In the genomic region with DNA sequence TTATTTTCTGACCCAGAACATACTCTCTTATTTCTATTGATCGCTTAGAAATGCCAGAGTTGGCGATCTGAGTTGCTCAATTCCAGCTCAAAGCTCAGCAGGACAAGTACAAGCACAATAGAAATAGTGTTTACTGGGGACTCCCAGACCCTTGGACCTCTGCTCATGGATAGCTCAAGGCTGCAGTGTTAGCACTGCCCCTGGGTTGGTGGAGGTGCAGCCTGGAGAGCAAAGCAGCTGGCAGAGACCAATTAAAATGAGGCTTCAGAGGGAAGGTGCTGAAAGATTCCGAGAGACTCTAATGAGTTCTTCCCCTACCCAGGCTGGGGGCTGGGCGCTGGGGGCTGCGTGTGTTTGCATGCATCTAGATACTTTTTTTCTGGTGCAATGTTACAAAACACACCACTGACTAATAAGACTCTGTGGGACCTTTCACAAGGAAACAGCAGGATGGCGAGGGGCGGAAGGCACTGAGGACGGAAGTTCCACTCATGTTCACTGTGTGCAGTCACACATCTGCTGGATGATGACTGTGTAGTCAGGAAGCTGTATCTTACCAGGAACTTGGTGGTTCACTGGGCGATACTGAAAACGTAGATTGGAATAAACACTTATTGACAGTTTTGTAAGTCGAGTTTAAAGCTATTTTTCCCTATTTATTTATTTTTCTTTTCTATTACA, we compare ENCODE assay signal across 13 mouse cellular contexts.
DNase-seq lines count a peak whose midpoint lies in the region; ATAC-seq and TF ChIP-seq lines count a peak whose summit lies in the region.
"Had no signal": no experiment of that assay in that cellular context is flagged by ENCODE, and none has a peak within 500 bp of the region (broad histone marks: within the 10 kb centered on the region; RNA-seq: fewer than 3 reads in every experiment).

No protein-coding gene starts in this region.

- peak; percentile 66 for DNase-seq in forebrain, embryonic 11.5 days (ENCODE audit: low spot score)
- DNase-seq in brain, embryonic 14.5 days (ENCODE audit: low read depth) = peak; percentile 65
- DNase-seq in liver, postnatal 0 days = peak; percentile 31
- no peak for DNase-seq in kidney, postnatal 14 days
- no peak for DNase-seq in frontal cortex, postnatal 10 days (ENCODE audit: low spot score in 2 of 2)
- DNase-seq in right cerebral cortex, postnatal 4 days = no peak
- DNase-seq: adrenal gland, postnatal 14 days; cerebellum, adult 2 months; heart, postnatal 4 days had no signal

- no peak overlapping the region for H3K9ac ChIP-seq in forebrain, embryonic 11.5 days (ENCODE audit: low read length)
- no peak overlapping the region for H3K9ac ChIP-seq in forebrain, embryonic 15.5 days (replicated peaks)
- H3K9ac ChIP-seq in hindbrain, embryonic 16.5 days (ENCODE audit: low read depth, low read length) = no peak overlapping the region
- no peak overlapping the region for H3K9ac ChIP-seq in liver, postnatal 0 days (replicated peaks)
- H3K9ac ChIP-seq: neural tube, embryonic 15.5 days had no signal

- no peak for TF ChIP-seq CTCF in brain, embryonic 14.5 days (IDR thresholded peaks at IDR 0.05; ENCODE audit: borderline replicate concordance, extremely low read depth, insufficient read depth, insufficient read length)
- no peak for TF ChIP-seq CTCF in liver, postnatal 0 days (IDR thresholded peaks at IDR 0.05; ENCODE audit: low read depth)

- H3K9me3 ChIP-seq in forebrain, embryonic 11.5 days (ENCODE audit: control insufficient read depth, low read length) = no peaks in the 10 kb centered on the region
- no peaks in the 10 kb centered on the region for H3K9me3 ChIP-seq in forebrain, embryonic 15.5 days
- H3K9me3 ChIP-seq in hindbrain, embryonic 16.5 days (ENCODE audit: control insufficient read depth, low read length) = no peaks in the 10 kb centered on the region
- no peaks in the 10 kb centered on the region for H3K9me3 ChIP-seq in liver, postnatal 0 days (ENCODE audit: low read length)
- H3K9me3 ChIP-seq: neural tube, embryonic 15.5 days had no signal

- H3K27ac ChIP-seq in forebrain, embryonic 11.5 days (ENCODE audit: low read depth, low read length) = 0 out of 2 replicates have a peak overlapping the region, but pooled peaks have one; percentile 32
- no peak overlapping the region for H3K27ac ChIP-seq in forebrain, embryonic 15.5 days (replicated peaks)
- H3K27ac ChIP-seq in hindbrain, embryonic 16.5 days (ENCODE audit: low read depth, low read length) = no peak overlapping the region
- peak overlapping the region; percentile 44 for H3K27ac ChIP-seq in liver, postnatal 0 days (ENCODE audit: low read depth)
- H3K27ac ChIP-seq: kidney, postnatal 0 days; neural tube, embryonic 15.5 days had no signal

- no peak; the same call in 1 of the 2 replicates for TF ChIP-seq EP300 in liver, postnatal 0 days (IDR thresholded peaks at IDR 0.05; ENCODE audit: low read depth)

- H3K36me3 ChIP-seq in forebrain, embryonic 11.5 days (ENCODE audit: control insufficient read depth, insufficient read depth, low read length) = no peaks in the 10 kb centered on the region
- H3K36me3 ChIP-seq in forebrain, embryonic 15.5 days = no peaks in the 10 kb centered on the region
- no peaks in the 10 kb centered on the region for H3K36me3 ChIP-seq in hindbrain, embryonic 16.5 days (ENCODE audit: control insufficient read depth, insufficient read depth, low read length)
- no peaks in the 10 kb centered on the region for H3K36me3 ChIP-seq in liver, postnatal 0 days (replicated peaks; ENCODE audit: insufficient read depth, low read length)
- H3K36me3 ChIP-seq: neural tube, embryonic 15.5 days had no signal

- ATAC-seq in forebrain, embryonic 11.5 days (replicated peaks; ENCODE audit: low FRiP score) = peak; percentile 71
- ATAC-seq in forebrain, embryonic 15.5 days (replicated peaks) = no peak
- ATAC-seq in hindbrain, embryonic 16.5 days = 0 out of 2 replicates have a peak, but pooled peaks have one; percentile 44
- ATAC-seq in liver, postnatal 0 days = peak; percentile 91

- H3K4me1 ChIP-seq in forebrain, embryonic 11.5 days (replicated peaks; ENCODE audit: control insufficient read depth, insufficient read depth, low read length) = peaks cover 17% of the 10 kb centered on the region
- H3K4me1 ChIP-seq in forebrain, embryonic 15.5 days = peaks cover 26% of the 10 kb centered on the region
- peaks cover 4% of the 10 kb centered on the region; the same call in 1 of the 2 replicates for H3K4me1 ChIP-seq in hindbrain, embryonic 16.5 days (ENCODE audit: control insufficient read depth, insufficient read depth, low read depth, low read length)
- peaks cover 25% of the 10 kb centered on the region for H3K4me1 ChIP-seq in liver, postnatal 0 days (ENCODE audit: insufficient read depth)

- WGBS in forebrain, embryonic 11.5 days = 50% methylated on average over 11 of the region's 11 CpGs
- WGBS in forebrain, embryonic 15.5 days = 39% methylated on average over 11 of the region's 11 CpGs
- WGBS in hindbrain, embryonic 16.5 days = 51% methylated on average over 11 of the region's 11 CpGs
- 28% methylated on average over 11 of the region's 11 CpGs for whole genome bisulfite sequencing in liver, postnatal 0 days (ENCODE audit: insufficient replicate concordance)

- no peaks in the 10 kb centered on the region for H3K27me3 ChIP-seq in forebrain, embryonic 11.5 days (ENCODE audit: control insufficient read depth, insufficient read depth, low read length)
- no peaks in the 10 kb centered on the region for H3K27me3 ChIP-seq in forebrain, embryonic 15.5 days
- H3K27me3 ChIP-seq in hindbrain, embryonic 16.5 days (replicated peaks; ENCODE audit: control insufficient read depth, insufficient read depth, low read length) = no peaks in the 10 kb centered on the region
- no peaks in the 10 kb centered on the region for H3K27me3 ChIP-seq in liver, postnatal 0 days (ENCODE audit: insufficient read depth, low read length)
- H3K27me3 ChIP-seq: neural tube, embryonic 15.5 days had no signal

- no peak overlapping the region for H3K4me3 ChIP-seq in forebrain, embryonic 11.5 days (ENCODE audit: low read depth, low read length)
- H3K4me3 ChIP-seq in forebrain, embryonic 15.5 days = no peak overlapping the region
- H3K4me3 ChIP-seq in hindbrain, embryonic 16.5 days (ENCODE audit: low read length) = no peak overlapping the region
- H3K4me3 ChIP-seq in liver, postnatal 0 days (ENCODE audit: low read depth, low read length) = no peak overlapping the region
- H3K4me3 ChIP-seq: neural tube, embryonic 15.5 days had no signal

- H3K4me2 ChIP-seq in forebrain, embryonic 11.5 days (ENCODE audit: low read depth, low read length, severe bottlenecking) = no peak overlapping the region
- H3K4me2 ChIP-seq in forebrain, embryonic 15.5 days (replicated peaks) = no peak overlapping the region
- H3K4me2 ChIP-seq in hindbrain, embryonic 16.5 days (ENCODE audit: low read length) = no peak overlapping the region
- H3K4me2 ChIP-seq in liver, postnatal 0 days (ENCODE audit: low read depth, low read length) = peak overlapping the region; percentile 31
- H3K4me2 ChIP-seq: neural tube, embryonic 15.5 days had no signal

- TF ChIP-seq POLR2A in brain, embryonic 14.5 days (IDR thresholded peaks at IDR 0.05; ENCODE audit: borderline replicate concordance, extremely low read depth, insufficient read depth, insufficient read length, poor library complexity, severe bottlenecking) = no peak

Comparison
In these comparisons a context has a peak if more than half of its experiments do, and no peak if none do; other contexts are left out.
1. H3K27ac ChIP-seq: peak in forebrain, embryonic 11.5 days (single experiment) and liver, postnatal 0 days (single experiment); none in forebrain, embryonic 15.5 days (single experiment) and hindbrain, embryonic 16.5 days (single experiment).
2. DNase-seq: peak in forebrain, embryonic 11.5 days (single experiment), brain, embryonic 14.5 days (single experiment) and liver, postnatal 0 days (single experiment); none in kidney, postnatal 14 days (single experiment), frontal cortex, postnatal 10 days (0 of 2) and right cerebral cortex, postnatal 4 days (single experiment).